Mouse (Mus musculus): Measurements from ENCODE around the gene Akap13.
"Not testable (repeated sequence)": the region's sequence is repeated elsewhere in the genome, so short reads cannot be mapped to it uniquely, and the experiment has no call there.

DNA sequence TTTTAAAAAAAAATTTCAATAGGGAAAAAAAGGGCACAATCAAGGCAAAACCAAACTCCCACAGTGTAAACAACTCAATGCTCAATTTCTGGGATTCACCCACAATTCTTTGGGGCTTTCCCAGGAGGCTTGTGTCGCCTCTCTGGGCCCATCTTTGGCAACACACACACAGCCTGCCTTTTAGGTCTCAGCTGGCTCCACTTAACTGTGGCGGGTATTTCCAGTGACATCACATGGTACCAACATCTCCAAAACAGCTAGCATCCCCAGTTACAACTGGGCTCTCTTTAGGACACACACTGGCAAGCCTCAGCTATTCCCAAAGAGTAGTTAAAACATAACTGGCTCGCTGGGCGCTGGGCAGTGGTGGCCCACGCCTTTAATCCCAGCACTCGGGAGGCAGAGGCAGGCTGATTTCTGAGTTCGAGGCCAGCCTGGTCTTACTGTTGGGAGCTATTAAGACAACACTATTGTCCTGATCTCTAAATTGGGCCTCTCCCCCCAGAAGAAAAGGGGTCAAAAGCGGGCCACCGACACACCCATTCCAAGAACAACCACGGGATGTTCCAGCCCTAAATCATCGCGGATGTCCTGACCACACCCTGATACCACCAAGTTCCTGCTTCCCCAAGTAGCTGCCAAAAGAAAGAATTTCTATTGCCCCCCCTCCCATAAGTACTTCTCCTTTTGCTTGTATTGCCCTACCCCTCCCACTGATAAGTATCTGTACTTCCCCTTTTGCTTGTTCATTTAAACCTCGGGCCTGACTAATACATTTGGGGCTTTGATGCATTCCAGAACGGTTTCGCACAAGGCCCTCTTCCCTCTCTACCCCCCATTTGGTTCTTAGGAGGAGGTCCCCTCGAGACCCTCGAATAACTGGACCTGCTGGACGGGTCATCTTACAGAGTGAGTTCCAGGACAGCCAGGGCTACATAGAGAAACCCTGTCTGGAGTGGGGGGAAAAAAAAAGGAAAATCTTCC is 319.1 kb downstream of the Akap13 start:
- TF ChIP-seq CTCF (conservative IDR thresholded peaks at IDR 0.05; ENCODE audit: insufficient read depth, insufficient read length, low read depth, low read length); POLR2A (IDR thresholded peaks at IDR 0.05; ENCODE audit: low read depth, low read length): not testable (repeated sequence)
